Mouse (Mus musculus) bone marrow, adult 2 months (tissue): ENCODE data around the gene Sfxn2. TPM values are rescaled to one million over a fixed set of nuclear protein-coding genes. Genes with fewer than 3 reads are reported as not detected.

ENCODE experiments used
- H3K27ac ChIP-seq: fragments of 200-500 bp; 2 replicates; pipeline ENCODE4 v1.5.1; 2012; ENCODE audit warnings: low read depth, mild to moderate bottlenecking, control low read depth, inconsistent platforms, low read length; ENCODE audit not compliant: control insufficient read depth, poor library complexity, insufficient read depth
- H3K4me1 ChIP-seq: fragments of 200-500 bp; 2 replicates; pipeline ENCODE4 v1.6.1; 2011; ENCODE audit warnings: low read length; ENCODE audit not compliant: control insufficient read depth, insufficient read depth
- H3K4me3 ChIP-seq: fragments of 200-500 bp; replicated peaks from 2 replicates; pipeline ENCODE3; 2011; ENCODE audit warnings: mild to moderate bottlenecking, low read depth, low read length, control low read depth; ENCODE audit not compliant: control insufficient read depth
- CTCF ChIP-seq: fragments of 200-500 bp; IDR thresholded peaks from 2 replicates; pipeline ENCODE4 v1.5.1; 2011; ENCODE audit warnings: low read length, control low read depth; ENCODE audit not compliant: control insufficient read depth, insufficient read depth
- POLR2A ChIP-seq: fragments of 200-500 bp; IDR thresholded peaks from 2 replicates; pipeline ENCODE4 v1.6.1; 2011; ENCODE audit warnings: low read depth, mild to moderate bottlenecking, control low read depth, low read length, borderline replicate concordance; ENCODE audit not compliant: control insufficient read depth
- WGBS: fragments of 180-500 bp; shearing (Covaris S2); methylation state at CpG from one replicate; pipeline ENCODE4 v1.1.7; 2018; 5-methylcytosine and 5-hydroxymethylcytosine counted together
- polyA plus RNA-seq: library from polyadenylated mRNA; stranded (reverse); fragments of >200 nt; gene quantifications from 2 replicates; pipeline ENCODE4 v1.2.4, GENCODE M21; 2011; ENCODE audit warnings: low replicate concordance; ENCODE audit not compliant: missing spikeins, insufficient read depth, insufficient read length

The Sfxn2 gene
- polyA plus RNA-seq, 1 experiment: 9.4 TPM

- H3K4me1 ChIP-seq: no peaks in the 10 kb centered on the region; the same call in 1 of the 2 replicates
- WGBS: 65% methylated on average over 6 of the region's 6 CpGs
- TF ChIP-seq POLR2A: no peak
- no peak for TF ChIP-seq CTCF
- no peak overlapping the region for H3K4me3 ChIP-seq
- no peak overlapping the region for H3K27ac ChIP-seq
Measured at GRCm38 (mm10) chr19:46534542-46535098, 38.5 kb upstream of the Sfxn2 start.

- TF ChIP-seq CTCF: no peak
- TF ChIP-seq POLR2A: no peak
- WGBS: 90% methylated on average over 9 of the region's 9 CpGs
Measured at GRCm38 (mm10) chr19:46537357-46537756, 35.8 kb upstream of the Sfxn2 start.

GRCm38 (mm10) chr19:46538213-46538612 is 35.0 kb upstream of the Sfxn2 start:
- WGBS: 79% methylated on average over 6 of the region's 6 CpGs
- TF ChIP-seq CTCF (peak; percentile 40; the same call in 1 of the 2 replicates), POLR2A (no peak)
- no peak overlapping the region for H3K27ac ChIP-seq
- H3K4me3 ChIP-seq: no peak overlapping the region
- H3K4me1 ChIP-seq: no peaks in the 10 kb centered on the region; the same call in 1 of the 2 replicates

More at GRCm38 (mm10) chr19:46537357-46537756, 35.8 kb upstream of the Sfxn2 start:
- Histone ChIP-seq H3K4me1 (no peaks in the 10 kb centered on the region; the same call in 1 of the 2 replicates), H3K27ac (no peak overlapping the region), H3K4me3 (no peak overlapping the region)

- Histone ChIP-seq H3K4me3 (no peak overlapping the region), H3K27ac (no peak overlapping the region), H3K4me1 (no peaks in the 10 kb centered on the region; the same call in 1 of the 2 replicates)
- TF ChIP-seq POLR2A (no peak), CTCF (no peak)
- 87% methylated on average over 8 of the region's 8 CpGs for WGBS
Measured at GRCm38 (mm10) chr19:46542750-46543149, 30.4 kb upstream of the Sfxn2 start.

- no peak for TF ChIP-seq CTCF
- TF ChIP-seq POLR2A: no peak
- WGBS: 88% methylated on average over 6 of the region's 6 CpGs
- Histone ChIP-seq H3K4me3 (no peak overlapping the region), H3K27ac (no peak overlapping the region), H3K4me1 (no peaks in the 10 kb centered on the region; the same call in 1 of the 2 replicates)
Measured at GRCm38 (mm10) chr19:46547565-46547964, 25.6 kb upstream of the Sfxn2 start.

- no peak overlapping the region for H3K4me3 ChIP-seq
- TF ChIP-seq POLR2A (no peak), CTCF (no peak)
- no peaks in the 10 kb centered on the region; the same call in 1 of the 2 replicates for H3K4me1 ChIP-seq
- WGBS: 89% methylated on average over 10 of the region's 10 CpGs
- no peak overlapping the region for H3K27ac ChIP-seq
Measured at GRCm38 (mm10) chr19:46548110-46548509, 25.1 kb upstream of the Sfxn2 start.

- Histone ChIP-seq H3K27ac (no peak overlapping the region), H3K4me1 (no peaks in the 10 kb centered on the region; the same call in 1 of the 2 replicates), H3K4me3 (no peak overlapping the region)
- TF ChIP-seq CTCF: no peak
- no peak for TF ChIP-seq POLR2A
- WGBS: 84% methylated on average over 4 of the region's 4 CpGs
Measured at GRCm38 (mm10) chr19:46550385-46550784, 22.8 kb upstream of the Sfxn2 start.

- Histone ChIP-seq H3K27ac (no peak overlapping the region), H3K4me1 (no peaks in the 10 kb centered on the region; the same call in 1 of the 2 replicates), H3K4me3 (no peak overlapping the region)
- TF ChIP-seq CTCF (no peak), POLR2A (no peak)
- WGBS: 62% methylated on average over 4 of the region's 4 CpGs
Measured at GRCm38 (mm10) chr19:46552496-46552895, 20.7 kb upstream of the Sfxn2 start.

GRCm38 (mm10) chr19:46553541-46553955 is 19.6 kb upstream of the Sfxn2 start:
- no peaks in the 10 kb centered on the region; the same call in 1 of the 2 replicates for H3K4me1 ChIP-seq
- 24% methylated on average over 11 of the region's 11 CpGs for WGBS
- peak overlapping the region; percentile 78 for H3K27ac ChIP-seq
- no peak for TF ChIP-seq POLR2A
- no peak overlapping the region for H3K4me3 ChIP-seq
